Mouse (Mus musculus) layer of hippocampus, postnatal 25 days (tissue): ENCODE measurements around the gene Hist1h2bn. TPM values are rescaled to one million over a fixed set of nuclear protein-coding genes. Genes with fewer than 3 reads are reported as not detected.
"Not testable (repeated sequence)": the region's sequence is repeated elsewhere in the genome, so short reads cannot be mapped to it uniquely, and the experiment has no call there.

ENCODE experiments used
- DNase-seq, 2 experiments: peaks; one replicate each; pipeline ENCODE4 v3.0.0; 2022; ENCODE audit warnings: mixed read lengths in 2 of 2, low spot score in 1 of 2; ENCODE audit errors: extremely low spot score in 1 of 2
- total RNA-seq, 2 experiments: library from RNA; stranded (reverse); gene quantifications; 2 replicates each; pipeline ENCODE4 v1.2.3; 2021

Gene Hist1h2bn
- total RNA-seq, 2 experiments from 2014 or later = 8.6 to 12.1 TPM

DNA sequence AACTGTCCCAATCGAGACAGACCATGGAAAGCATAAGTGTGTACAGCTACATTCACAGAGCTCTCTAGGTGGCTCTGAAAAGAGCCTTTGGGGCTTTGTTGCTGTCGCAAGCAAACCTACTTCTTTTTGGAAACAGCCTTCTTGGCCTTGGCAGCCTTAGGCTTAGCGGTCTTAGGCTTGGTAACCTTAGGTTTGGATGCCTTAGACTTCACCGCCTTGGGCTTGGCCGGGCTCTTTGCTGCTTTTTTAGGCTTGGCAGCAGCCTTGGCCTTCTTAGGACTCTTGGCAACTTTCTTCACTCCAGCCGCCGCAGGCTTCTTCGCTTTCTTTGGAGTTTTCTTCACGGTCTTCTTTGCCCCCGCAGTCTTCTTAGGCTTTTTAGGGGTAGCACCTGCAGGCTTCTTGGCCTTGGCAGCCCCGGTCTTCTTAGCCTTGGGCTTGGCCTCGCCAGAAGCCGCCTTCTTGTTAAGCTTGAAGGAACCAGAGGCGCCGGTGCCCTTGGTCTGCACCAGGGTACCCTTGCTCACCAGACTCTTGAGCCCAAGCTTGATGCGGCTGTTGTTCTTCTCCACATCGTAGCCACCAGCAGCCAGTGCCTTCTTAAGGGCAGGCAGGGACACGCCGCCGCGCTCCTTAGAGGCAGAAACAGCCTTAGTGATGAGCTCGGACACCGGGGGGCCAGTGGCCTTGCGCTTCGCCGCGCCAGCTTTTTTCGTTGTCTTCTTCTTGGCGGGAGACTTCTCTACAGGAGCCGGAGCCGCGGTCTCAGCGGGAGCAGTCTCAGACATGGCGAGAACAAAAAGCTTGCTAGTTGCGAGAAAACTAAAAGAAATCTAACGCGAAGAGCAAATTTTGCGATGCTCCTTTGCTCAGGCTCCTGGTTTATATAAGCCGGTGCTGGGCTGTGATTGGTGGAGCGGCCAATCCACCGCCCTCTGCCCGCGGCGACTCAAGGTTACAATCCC, 26.1 kb downstream of the Hist1h2bn start, which contains the start of gene Hist1h1b:
Gene Hist1h1b, minus strand, starts transcription at position 859 of the 965 bp plus-strand sequence.
- peak in 1 of 2 experiments; percentile 44 for DNase-seq

GRCm38 (mm10) chr13:21781021-21781555, 27.2 kb downstream of the Hist1h2bn start:
- no peak for DNase-seq

DNA sequence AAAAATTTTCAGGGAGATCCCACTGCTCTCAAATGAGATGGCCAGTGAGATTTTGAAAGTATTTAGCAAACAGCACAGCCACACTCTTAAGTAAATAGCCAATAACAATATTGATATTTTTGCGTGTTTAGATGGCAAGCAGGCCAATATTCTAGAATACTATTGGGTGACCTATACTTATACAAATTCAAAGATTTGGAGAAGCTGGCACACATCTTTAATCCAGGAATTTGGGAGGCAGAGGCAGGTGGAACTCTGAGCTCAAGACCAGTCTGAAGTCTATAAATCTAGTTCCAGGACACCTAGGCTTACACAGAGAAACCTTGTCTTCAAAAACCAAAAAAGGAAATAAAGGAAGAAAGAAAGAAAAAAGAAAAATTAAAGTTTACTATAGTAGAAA, 27.7 kb downstream of the Hist1h2bn start:
- DNase-seq = no peak

DNA sequence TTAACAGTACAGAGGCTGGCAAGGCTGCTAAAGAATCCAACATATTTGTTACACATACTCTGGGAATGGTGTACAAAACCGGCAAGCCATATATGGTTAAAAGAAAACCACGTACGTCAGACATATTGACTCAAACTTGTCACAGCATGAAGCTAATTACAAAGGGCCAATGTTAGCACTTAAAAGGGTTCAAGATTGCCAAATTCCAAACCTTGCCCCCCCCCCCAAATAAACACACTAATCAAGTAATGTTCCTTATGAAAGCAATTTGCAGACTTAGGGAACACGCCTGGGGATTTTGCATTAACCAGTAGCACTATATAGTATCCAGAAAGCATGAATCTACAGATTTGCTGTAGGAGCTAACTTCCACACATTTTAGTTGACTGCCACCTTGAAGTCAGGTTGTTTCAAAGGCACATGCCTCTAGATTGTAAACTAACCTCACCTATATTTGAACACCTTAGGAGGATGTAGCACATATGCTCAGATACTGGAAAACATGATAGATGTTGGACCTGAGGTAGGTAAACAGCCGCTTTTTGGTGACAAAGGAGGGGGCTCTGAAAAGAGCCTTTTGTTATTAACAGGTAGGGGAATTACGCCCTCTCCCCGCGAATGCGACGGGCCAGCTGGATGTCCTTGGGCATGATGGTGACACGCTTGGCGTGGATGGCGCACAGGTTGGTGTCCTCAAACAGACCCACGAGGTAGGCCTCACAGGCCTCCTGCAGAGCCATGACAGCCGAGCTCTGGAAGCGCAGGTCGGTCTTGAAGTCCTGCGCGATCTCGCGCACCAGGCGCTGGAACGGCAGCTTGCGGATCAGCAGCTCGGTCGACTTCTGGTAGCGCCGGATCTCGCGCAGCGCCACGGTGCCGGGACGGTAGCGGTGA, 28.7 kb downstream of the Hist1h2bn start:
- peak in 1 of 2 experiments; percentile 30 for DNase-seq

DNA sequence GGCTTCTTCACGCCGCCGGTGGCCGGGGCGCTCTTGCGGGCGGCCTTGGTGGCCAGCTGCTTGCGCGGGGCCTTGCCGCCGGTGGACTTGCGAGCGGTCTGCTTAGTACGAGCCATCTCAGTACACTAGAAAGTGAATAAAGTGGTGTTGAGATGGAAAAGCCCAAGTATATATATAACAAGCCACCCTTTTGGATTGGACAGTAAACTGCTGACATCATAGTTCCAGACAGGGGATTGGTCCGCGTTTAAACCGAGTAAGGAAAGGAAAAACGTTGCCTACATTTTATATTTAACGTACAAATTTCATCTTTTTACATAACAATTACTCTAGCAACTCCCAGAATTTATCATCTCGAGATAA, 29.3 kb downstream of the Hist1h2bn start, which contains the start of gene Hist1h3i:
Gene Hist1h3i, minus strand, starts transcription at position 116 of the 363 bp plus-strand sequence.
- DNase-seq = peak; percentile 24 to 36

DNA sequence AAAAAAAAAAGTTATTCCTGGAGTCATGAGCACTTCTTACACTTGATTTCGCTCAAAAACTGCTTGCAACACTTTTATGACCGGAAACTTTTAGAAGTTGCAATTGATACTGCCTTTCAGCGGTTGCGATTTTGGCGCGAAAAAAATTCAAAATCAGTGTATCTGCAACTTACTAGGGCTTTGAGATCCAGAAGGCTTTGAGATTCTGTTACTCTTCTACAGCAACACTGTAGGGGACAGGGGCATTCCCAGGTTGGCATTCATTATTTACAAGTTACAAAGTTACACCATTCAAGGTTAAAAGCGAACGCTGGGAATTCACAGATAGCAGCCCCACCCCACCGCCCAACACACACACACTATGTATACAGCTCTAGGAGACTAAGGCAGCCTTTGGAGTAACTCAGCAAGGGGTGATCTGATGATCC, 29.8 kb downstream of the Hist1h2bn start:
- peak in 1 of 2 experiments; percentile 21 for DNase-seq

GRCm38 (mm10) chr13:21784311-21784710, 30.4 kb downstream of the Hist1h2bn start:
- DNase-seq = no peak

GRCm38 (mm10) chr13:21786189-21786898, 32.4 kb downstream of the Hist1h2bn start:
- DNase-seq = no peak

DNA sequence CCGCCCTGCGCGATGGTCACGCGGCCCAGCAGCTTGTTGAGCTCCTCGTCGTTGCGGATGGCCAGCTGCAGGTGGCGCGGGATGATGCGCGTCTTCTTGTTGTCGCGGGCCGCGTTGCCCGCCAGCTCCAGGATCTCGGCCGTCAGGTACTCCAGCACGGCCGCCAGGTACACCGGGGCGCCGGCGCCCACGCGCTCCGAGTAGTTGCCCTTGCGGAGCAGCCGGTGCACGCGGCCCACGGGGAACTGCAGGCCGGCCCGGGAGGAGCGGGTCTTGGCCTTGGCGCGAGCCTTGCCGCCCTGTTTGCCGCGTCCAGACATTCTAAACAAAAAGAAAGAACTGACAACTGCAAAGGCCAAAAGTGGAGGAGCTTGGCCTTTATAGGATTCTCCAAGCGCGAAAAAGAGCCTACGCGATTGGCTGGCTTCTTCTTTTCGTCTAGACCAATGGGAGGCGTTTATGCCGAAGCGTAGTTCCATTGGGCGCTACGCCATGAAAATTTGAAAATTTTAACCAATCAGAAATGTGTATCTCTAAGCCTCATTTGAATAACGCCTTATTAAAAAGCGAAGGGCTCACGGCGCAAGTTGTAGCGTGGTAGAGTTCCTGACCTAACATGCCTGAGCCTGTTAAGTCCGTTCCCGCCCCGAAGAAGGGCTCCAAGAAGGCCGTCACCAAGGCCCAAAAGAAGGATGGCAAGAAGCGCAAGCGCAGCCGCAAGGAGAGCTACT, 33.1 kb downstream of the Hist1h2bn start, which contains the start of the genes Hist1h2an and Hist1h2bp:
Gene Hist1h2an, minus strand, starts transcription at position 320 of the 731 bp plus-strand sequence.
Gene Hist1h2bp, plus strand, starts transcription at position 563 of the 731 bp plus-strand sequence.
- DNase-seq = peak; percentile 61 to 62

GRCm38 (mm10) chr13:21787760-21788593, 34.1 kb downstream of the Hist1h2bn start:
- DNase-seq = no peak

DNA sequence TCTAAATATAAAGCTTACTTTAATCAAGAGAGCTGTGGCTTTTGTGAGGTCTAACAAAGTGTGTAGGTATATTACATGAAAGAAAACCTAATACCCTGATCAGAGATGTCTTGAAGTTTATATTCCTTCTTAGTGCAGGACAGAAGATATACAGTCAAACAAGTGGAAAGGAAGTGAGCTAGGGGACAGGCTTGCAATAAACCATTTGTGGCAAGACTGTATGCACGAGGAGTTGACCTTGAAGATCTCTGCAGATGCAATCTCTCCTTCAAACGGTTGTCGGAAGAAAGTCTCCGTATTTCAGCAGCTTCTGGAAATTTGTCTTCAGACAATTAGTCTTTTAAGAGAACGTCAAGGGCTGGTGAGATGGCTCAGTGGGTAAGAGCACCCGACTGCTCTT, 36.0 kb downstream of the Hist1h2bn start:
- DNase-seq = no peak

DNA sequence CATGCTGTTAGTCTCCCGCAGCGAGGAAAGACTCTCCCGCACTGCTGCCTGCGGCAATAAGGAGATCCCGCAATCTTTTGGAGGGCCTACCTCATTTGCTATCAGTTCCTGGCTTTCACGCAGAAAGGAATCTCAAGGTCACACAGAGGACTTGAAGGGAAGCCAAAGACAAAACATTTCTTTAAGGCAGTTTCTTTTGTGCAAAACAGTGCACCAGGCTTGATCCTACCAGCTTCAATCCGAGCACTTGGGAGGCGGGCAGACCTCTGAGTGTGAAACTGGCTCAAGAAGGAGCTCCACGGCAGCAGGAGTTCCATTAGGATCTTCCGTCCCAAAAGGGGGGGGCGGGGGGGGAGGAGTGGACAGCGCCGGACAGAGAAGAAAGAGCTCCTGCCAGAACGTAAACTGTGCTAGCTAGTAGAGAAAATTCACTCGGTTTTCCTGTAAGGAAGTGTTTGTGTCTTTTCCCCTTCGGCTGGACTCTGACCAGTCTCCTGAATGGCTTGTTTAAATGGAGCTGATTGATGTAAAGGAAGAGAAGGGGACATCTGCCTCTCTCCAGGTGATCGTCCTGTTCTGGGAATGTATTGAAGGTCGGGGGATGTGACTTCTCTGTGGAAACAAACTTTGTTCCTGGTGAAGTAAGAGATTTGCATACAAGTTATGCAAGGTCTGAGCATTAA, 36.8 kb downstream of the Hist1h2bn start:
- DNase-seq = no peak

DNA sequence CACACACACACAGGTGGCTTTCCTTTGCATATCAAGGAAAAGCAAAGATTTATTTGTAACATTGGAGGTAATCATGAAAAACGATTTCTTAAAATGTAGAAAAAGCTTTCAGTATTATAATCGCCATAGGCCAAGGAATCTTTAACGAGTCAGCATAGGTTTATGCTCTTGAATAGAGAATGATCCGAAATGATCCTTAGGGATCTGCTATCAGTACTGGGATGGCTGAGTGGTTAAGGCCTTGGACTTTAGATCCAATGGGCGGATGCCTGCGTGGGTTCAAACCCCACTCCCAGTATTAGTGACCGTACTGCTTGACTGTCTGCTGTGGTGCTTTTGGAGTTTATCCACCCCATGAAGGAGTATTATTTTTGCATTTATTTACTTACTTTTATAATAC, 41.7 kb downstream of the Hist1h2bn start:
- DNase-seq = no peak

- DNase-seq = not testable (repeated sequence)
Observed at GRCm38 (mm10) chr13:21797163-21797562, 43.2 kb downstream of the Hist1h2bn start.

DNA sequence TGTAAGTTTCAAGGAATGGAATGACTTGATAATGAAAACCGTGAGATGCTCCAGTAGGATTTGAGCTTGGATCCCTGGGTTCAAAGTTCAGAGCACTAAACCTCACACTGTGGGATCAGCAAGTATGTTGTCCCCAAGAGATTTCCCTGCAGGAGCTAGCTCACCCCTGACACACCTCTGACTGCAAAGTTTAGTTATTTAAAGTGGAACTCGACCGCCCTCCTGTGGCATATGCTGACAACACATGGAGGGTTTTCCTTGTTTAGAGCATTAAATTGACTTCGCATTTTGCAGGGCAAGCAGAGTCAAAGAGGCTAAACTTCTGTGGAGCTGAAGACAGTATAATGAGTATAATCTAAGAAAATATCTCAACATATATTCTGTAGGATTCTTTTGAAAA, 49.1 kb downstream of the Hist1h2bn start:
- DNase-seq = not testable (repeated sequence)
